Mouse (Mus musculus) CH12.LX (cell line): Measurements from ENCODE around the gene Mapkbp1. TPM values are rescaled to one million over a fixed set of nuclear protein-coding genes. Genes with fewer than 3 reads are reported as not detected.

Source experiments
- DNase-seq: peaks from one replicate; pipeline ENCODE4 v3.0.0-alpha.2; 2013; ENCODE audit errors: extremely low read depth
- H3K27ac ChIP-seq: 2 replicates; pipeline ENCODE4 v1.5.1; 2012; ENCODE audit warnings: low read depth, mild to moderate bottlenecking, control low read depth, moderate library complexity; ENCODE audit not compliant: insufficient read depth
- H3K27me3 ChIP-seq: replicated peaks from 2 replicates; pipeline ENCODE3; 2012; ENCODE audit warnings: inconsistent platforms
- H3K36me3 ChIP-seq, 2 experiments: replicated peaks in 1 of 2; 2 replicates each; pipeline versions ENCODE3 to v1.6.1; 2012; ENCODE audit warnings: inconsistent platforms in 1 of 2, low read length in 1 of 2, mild to moderate bottlenecking in 1 of 2, mixed read lengths in 1 of 2, moderate library complexity in 1 of 2; ENCODE audit not compliant: control insufficient read depth in 1 of 2, insufficient read depth in 1 of 2
- H3K4me1 ChIP-seq, 2 experiments: 2 replicates each; pipeline ENCODE4 v1.6.1; 2012; ENCODE audit warnings: inconsistent platforms in 1 of 2, moderate library complexity in 1 of 2; ENCODE audit not compliant: insufficient read depth in 2 of 2, control insufficient read depth in 1 of 2
- H3K4me2 ChIP-seq: 2 replicates; pipeline ENCODE4 v1.6.1; 2012; ENCODE audit warnings: low read depth, mild to moderate bottlenecking, control low read depth; ENCODE audit not compliant: poor library complexity, insufficient read depth, severe bottlenecking
- H3K4me3 ChIP-seq, 3 experiments: fragments of 150-350 bp in 1 of 3; sonication (generic) in 1 of 3; replicated peaks in 1 of 3; 2 replicates each; pipeline versions ENCODE3 to v1.5.1; 2011 to 2012; ENCODE audit warnings: low read depth in 2 of 3, low read length in 2 of 3, mild to moderate bottlenecking in 2 of 3, moderate library complexity in 2 of 3, control low read depth in 1 of 3, improper control_type of control experiment in 1 of 3, inconsistent platforms in 1 of 3, mixed read lengths in 1 of 3; ENCODE audit not compliant: poor library complexity in 1 of 3
- H3K79me2 ChIP-seq: replicated peaks from 2 replicates; pipeline ENCODE4 v1.6.1; 2012; ENCODE audit warnings: mild to moderate bottlenecking, moderate library complexity; ENCODE audit not compliant: control insufficient read depth, poor library complexity, insufficient read depth, severe bottlenecking; ENCODE audit errors: extremely low read depth
- H3K9ac ChIP-seq: 2 replicates; pipeline ENCODE4 v1.6.1; 2012; ENCODE audit warnings: low read depth, mild to moderate bottlenecking, control low read depth, moderate library complexity; ENCODE audit not compliant: insufficient read depth
- H3K9me3 ChIP-seq: replicated peaks from 2 replicates; pipeline ENCODE3; 2012; ENCODE audit warnings: low read length, inconsistent platforms, mixed read lengths
- CHD2 ChIP-seq: IDR thresholded peaks from 2 replicates; pipeline ENCODE4 v1.6.1; 2011; ENCODE audit warnings: low read length, improper control_type of control experiment
- EP300 ChIP-seq: IDR thresholded peaks from 2 replicates; pipeline ENCODE4 v1.6.1; 2011; ENCODE audit warnings: low read length, improper control_type of control experiment
- ETS1 ChIP-seq: conservative IDR thresholded peaks from 2 replicates; pipeline ENCODE4 v1.6.1; 2012; ENCODE audit warnings: low read depth, mild to moderate bottlenecking, inconsistent platforms, low read length, improper control_type of control experiment, moderate library complexity
- HCFC1 ChIP-seq: IDR thresholded peaks from 2 replicates; pipeline ENCODE4 v1.6.1; 2012; ENCODE audit warnings: low read depth, mild to moderate bottlenecking, inconsistent platforms, low read length, improper control_type of control experiment
- IRF4 ChIP-seq: IDR thresholded peaks from 2 replicates; pipeline ENCODE4 v1.6.1; 2014; ENCODE audit warnings: low read depth, mild to moderate bottlenecking, inconsistent platforms, low read length, improper control_type of control experiment
- JUN ChIP-seq: IDR thresholded peaks from 2 replicates; pipeline ENCODE4 v1.6.1; 2011; ENCODE audit warnings: low read depth, mild to moderate bottlenecking, low read length, improper control_type of control experiment, moderate library complexity; ENCODE audit not compliant: insufficient read depth
- JUND ChIP-seq: conservative IDR thresholded peaks from 2 replicates; pipeline ENCODE4 v1.6.1; 2011; ENCODE audit warnings: low read depth, low read length, improper control_type of control experiment
- KAT2A ChIP-seq: IDR thresholded peaks from 2 replicates; pipeline ENCODE4 v1.6.1; 2012; ENCODE audit warnings: low read length, improper control_type of control experiment, inconsistent platforms; ENCODE audit not compliant: insufficient replicate concordance
- MAX ChIP-seq: IDR thresholded peaks from 2 replicates; pipeline ENCODE4 v1.6.1; 2011; ENCODE audit warnings: low read length, improper control_type of control experiment
- MEF2A ChIP-seq: IDR thresholded peaks from 2 replicates; pipeline ENCODE4 v1.6.1; 2014; ENCODE audit warnings: low read depth, mild to moderate bottlenecking, inconsistent platforms, low read length, improper control_type of control experiment, borderline replicate concordance
- MXI1 ChIP-seq: IDR thresholded peaks from 2 replicates; pipeline ENCODE4 v1.6.1; 2011; ENCODE audit warnings: mild to moderate bottlenecking, low read depth, low read length, improper control_type of control experiment
- MYC ChIP-seq: IDR thresholded peaks from 2 replicates; pipeline ENCODE4 v1.6.1; 2011; ENCODE audit warnings: low read depth, mild to moderate bottlenecking, improper control_type of control experiment, low read length
- NELFE ChIP-seq: IDR thresholded peaks from 2 replicates; pipeline ENCODE4 v1.6.1; 2011; ENCODE audit warnings: low read depth, low read length, improper control_type of control experiment
- POLR2A ChIP-seq: IDR thresholded peaks from 2 replicates; pipeline ENCODE4 v1.6.1; 2011; ENCODE audit warnings: low read depth, mild to moderate bottlenecking, improper control_type of control experiment, low read length
- POLR2AphosphoS2 ChIP-seq: IDR thresholded peaks from 2 replicates; pipeline ENCODE4 v1.6.1; 2011; ENCODE audit warnings: low read depth, low read length, improper control_type of control experiment
- RAD21 ChIP-seq: IDR thresholded peaks from 2 replicates; pipeline ENCODE4 v1.6.1; 2011; ENCODE audit warnings: low read depth, mild to moderate bottlenecking, low read length, improper control_type of control experiment, moderate library complexity
- SMC3 ChIP-seq: IDR thresholded peaks from 2 replicates; pipeline ENCODE4 v1.6.1; 2011; ENCODE audit warnings: low read depth, low read length, improper control_type of control experiment
- TCF12 ChIP-seq: IDR thresholded peaks from 2 replicates; pipeline ENCODE4 v1.6.1; 2014; ENCODE audit warnings: low read depth, mild to moderate bottlenecking, inconsistent platforms, low read length, improper control_type of control experiment
- USF1 ChIP-seq: IDR thresholded peaks from 2 replicates; pipeline ENCODE4 v1.6.1; 2014; ENCODE audit warnings: low read depth, mild to moderate bottlenecking, inconsistent platforms, low read length, improper control_type of control experiment
- ZKSCAN1 ChIP-seq: IDR thresholded peaks from 2 replicates; pipeline ENCODE4 v1.6.1; 2012; ENCODE audit warnings: low read depth, inconsistent platforms, low read length, improper control_type of control experiment, borderline replicate concordance
- dilution Hi-C: fragments of 300-500 bp; cut with MboI; formaldehyde crosslinking; loops from 2 replicates; pipeline ENCODE4 v1.14.3; 2020; ENCODE audit warnings: low sequenced_read_pairs; ENCODE audit not compliant: extremely low pct_unique_long_range_greater_than_20kb, extremely low pct_ligation_motif_present
- in situ Hi-C: fragments of 300-500 bp; cut with MboI; formaldehyde crosslinking; loops from 3 replicates; pipeline ENCODE4 v1.14.3; 2019; ENCODE audit warnings: low sequenced_read_pairs, low pct_ligation_motif_present, low pct_unique_long_range_greater_than_20kb, mixed read lengths
- polyA plus RNA-seq: library from polyadenylated mRNA; unstranded; fragments of >175 nt; gene quantifications from 2 replicates; pipeline ENCODE4 v1.2.1, GENCODE M21; 2012; ENCODE audit warnings: low read depth; ENCODE audit not compliant: insufficient read length
- total RNA-seq, 2 experiments: library from RNA; depleted of rRNA; stranded (reverse); fragments of 300-350 nt in 1 of 2; fragments of >200 nt in 1 of 2; gene quantifications; 2 replicates each; pipeline ENCODE4 v1.2.3; 2012 to 2014

Mapkbp1 gene
- total and polyA plus RNA-seq, 3 experiments = 1.9 to 7.0 (median 4.3) TPM

DNA sequence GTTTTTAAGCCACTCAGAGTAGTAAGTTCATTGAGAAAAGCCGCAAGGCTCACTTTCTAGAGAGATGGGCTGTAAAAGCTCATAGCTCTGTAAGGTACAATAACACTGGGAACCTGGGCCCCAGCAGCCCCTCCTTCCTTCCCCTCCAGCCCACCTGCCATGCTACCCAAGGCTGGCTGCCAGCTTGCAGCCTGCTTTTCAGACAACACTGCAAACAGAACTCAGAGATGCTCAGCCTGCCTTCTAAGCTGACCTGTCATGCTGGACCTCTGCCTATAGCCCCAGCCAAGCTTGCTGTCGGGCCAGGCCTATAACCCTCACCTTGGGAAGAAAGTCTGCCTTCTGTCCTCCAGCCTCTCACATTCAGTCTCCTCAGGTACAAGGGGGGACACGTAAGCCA lies 72.2 kb downstream of the Mapkbp1 start:
- no peaks in the 10 kb centered on the region for H3K9me3 ChIP-seq
- no peaks in the 10 kb centered on the region for H3K79me2 ChIP-seq
- no peak for DNase-seq
- H3K36me3 ChIP-seq = peaks cover 25 to 37% of the 10 kb centered on the region in 2 experiments
- TF ChIP-seq SMC3 = no peak
- no peak for TF ChIP-seq TCF12
- no peak for TF ChIP-seq JUN
- TF ChIP-seq RAD21 = no peak
- TF ChIP-seq HCFC1 = no peak
- no peak for TF ChIP-seq KAT2A
- no peak for TF ChIP-seq POLR2A
- TF ChIP-seq USF1 = no peak
- TF ChIP-seq MYC = no peak
- no peak for TF ChIP-seq CHD2
- TF ChIP-seq ETS1 = no peak
- TF ChIP-seq IRF4 = no peak
- no peak for TF ChIP-seq MAX
- TF ChIP-seq NELFE = no peak
- TF ChIP-seq ZKSCAN1 = no peak
- TF ChIP-seq, all 38 proteins: peak for 0
- Histone ChIP-seq H3K4me2 (no peak overlapping the region), H3K4me3 (no peak overlapping the region), H3K9ac (no peak overlapping the region), H3K27ac (no peak overlapping the region), H3K27me3 (peaks cover 9% of the 10 kb centered on the region), H3K4me1 (no peaks in the 10 kb centered on the region)
- in situ Hi-C loops (no loop called here), dilution Hi-C loops (no loop called here)

DNA sequence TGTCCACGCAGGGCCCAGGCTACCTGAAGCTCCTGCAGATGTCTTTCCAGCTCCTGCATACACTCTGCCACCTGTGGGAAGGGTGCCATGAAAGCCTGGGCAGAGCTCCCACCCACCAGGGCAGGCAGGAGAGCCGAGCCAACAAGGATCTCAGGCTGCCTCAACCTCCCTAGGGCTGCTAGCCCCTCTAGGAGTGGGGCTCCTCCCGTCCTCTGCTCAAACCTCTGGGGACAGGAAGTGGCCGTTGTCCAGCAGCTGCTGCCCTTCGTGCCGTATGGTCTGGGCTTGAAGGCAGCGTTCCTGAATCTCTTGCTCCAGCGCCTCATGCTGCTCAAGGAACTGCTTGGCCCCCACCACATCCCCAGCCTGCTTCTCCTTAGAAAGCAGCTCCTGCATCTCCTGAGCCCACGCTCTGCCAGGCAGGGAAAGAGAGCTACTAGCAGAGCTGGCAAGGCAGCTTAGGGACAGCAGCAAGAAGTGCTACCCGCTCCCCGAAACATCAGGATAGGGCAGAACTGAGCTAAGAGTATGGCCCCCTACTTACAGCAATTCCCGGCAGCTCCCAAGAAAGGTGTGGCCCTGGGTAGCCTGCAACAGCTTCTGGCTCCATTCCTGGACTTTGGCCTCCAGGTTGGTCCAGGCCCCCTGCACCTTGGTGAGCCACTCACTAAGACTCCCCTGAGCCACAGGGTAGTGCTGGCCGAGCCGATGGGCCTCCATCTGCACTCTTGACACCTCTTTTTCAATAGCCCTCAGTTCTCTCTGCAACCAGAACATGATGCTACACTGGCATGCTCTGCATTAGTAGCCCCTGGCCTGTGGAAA lies 74.2 kb downstream of the Mapkbp1 start:
- Histone ChIP-seq H3K4me2 (no peak overlapping the region), H3K27me3 (peaks cover 9% of the 10 kb centered on the region), H3K36me3 (peaks cover 6 to 17% of the 10 kb centered on the region in 2 experiments), H3K27ac (no peak overlapping the region), H3K9me3 (no peaks in the 10 kb centered on the region), H3K4me1 (no peaks in the 10 kb centered on the region), H3K79me2 (no peaks in the 10 kb centered on the region), H3K4me3 (no peak overlapping the region), H3K9ac (no peak overlapping the region)
- dilution Hi-C loops = no loop called here
- in situ Hi-C loops = no loop called here
- no peak for DNase-seq
- TF ChIP-seq EP300 = no peak
- TF ChIP-seq USF1 = no peak
- no peak for TF ChIP-seq MXI1
- TF ChIP-seq POLR2A = no peak
- no peak for TF ChIP-seq JUND
- TF ChIP-seq JUN = no peak
- no peak for TF ChIP-seq MEF2A
- no peak for TF ChIP-seq KAT2A
- TF ChIP-seq POLR2AphosphoS2 = no peak
- TF ChIP-seq NELFE = no peak
- TF ChIP-seq HCFC1 = no peak
- TF ChIP-seq, all 38 proteins: peak for 0
